Mouse (Mus musculus): ENCODE results near the gene Ltn1. TPM values are rescaled to one million over a fixed set of nuclear protein-coding genes. Genes with fewer than 3 reads are reported as not detected.

Ltn1 gene
- total RNA-seq, 2 experiments from 2014 or later = 27.3 to 28.4 TPM

- DNase-seq (ENCODE audit: low spot score) = peak; percentile 49
Measured at GRCm38 (mm10) chr16:87393813-87394548, 38.4 kb downstream of the Ltn1 start.

- DNase-seq (ENCODE audit: low spot score) = no peak
Measured at GRCm38 (mm10) chr16:87387444-87387977, 44.9 kb downstream of the Ltn1 start.

- DNase-seq (ENCODE audit: low spot score) = no peak
Measured at GRCm38 (mm10) chr16:87384366-87384765, 48.0 kb downstream of the Ltn1 start.

- no peak for DNase-seq (ENCODE audit: low spot score)
Measured at GRCm38 (mm10) chr16:87382996-87383395, 49.4 kb downstream of the Ltn1 start.

- DNase-seq (ENCODE audit: low spot score) = no peak
Measured at GRCm38 (mm10) chr16:87366445-87366844, 66.0 kb downstream of the Ltn1 start.

GRCm38 (mm10) chr16:87366035-87366434 is 66.4 kb downstream of the Ltn1 start:
- DNase-seq (ENCODE audit: low spot score) = no peak

GRCm38 (mm10) chr16:87364231-87364630 is 68.2 kb downstream of the Ltn1 start:
- DNase-seq (ENCODE audit: low spot score) = no peak

- no peak for DNase-seq (ENCODE audit: low spot score)
Measured at GRCm38 (mm10) chr16:87360096-87360495, 72.3 kb downstream of the Ltn1 start.

GRCm38 (mm10) chr16:87354748-87355147 is 77.7 kb downstream of the Ltn1 start:
- no peak for DNase-seq (ENCODE audit: low spot score)

- peak; percentile 93 for DNase-seq (ENCODE audit: low spot score)
Measured at GRCm38 (mm10) chr16:87354075-87354583, 78.3 kb downstream of the Ltn1 start, which contains the start of gene N6amt1. Gene N6amt1 (plus strand): TSS chr16:87354185.

- DNase-seq (ENCODE audit: low spot score) = no peak
Measured at GRCm38 (mm10) chr16:87353605-87354004, 78.8 kb downstream of the Ltn1 start.

GRCm38 (mm10) chr16:87351386-87352105 is 80.9 kb downstream of the Ltn1 start:
- no peak for DNase-seq (ENCODE audit: low spot score)

GRCm38 (mm10) chr16:87348133-87348532 is 84.3 kb downstream of the Ltn1 start:
- DNase-seq (ENCODE audit: low spot score) = no peak

GRCm38 (mm10) chr16:87341043-87341572 is 91.3 kb downstream of the Ltn1 start:
- no peak for DNase-seq (ENCODE audit: low spot score)

GRCm38 (mm10) chr16:87334756-87335155 is 97.7 kb downstream of the Ltn1 start:
- DNase-seq (ENCODE audit: low spot score) = no peak

- DNase-seq (ENCODE audit: low spot score) = peak; percentile 30
Measured at GRCm38 (mm10) chr16:87329986-87330385, 102.4 kb downstream of the Ltn1 start.

Other genes starting within 250 kb of the Ltn1 start
- 10 to 100 TPM in 1 of 2 experiments, 1 to 10 TPM in 1; 8.0 to 10.1 TPM for gene N6amt1, start 78.4 kb downstream of the Ltn1 start, total RNA-seq (2021)
- 1 to 10 TPM; 2.4 to 3.1 TPM for gene Rwdd2b, start 8.0 kb upstream of the Ltn1 start, total RNA-seq (2021)
- 10 to 100 TPM; 50.1 to 54.6 TPM for gene Usp16, start 22.1 kb upstream of the Ltn1 start, total RNA-seq (2021)
- gene Cct8, start 63.3 kb upstream of the Ltn1 start, total RNA-seq (2021) = 100 to 1,000 TPM in 1 of 2 experiments, 10 to 100 TPM in 1; 98.3 to 113 TPM
- 10 to 100 TPM in 1 of 2 experiments, 1 to 10 TPM in 1; 8.2 to 11.4 TPM for gene Map3k7cl, start 120.7 kb upstream of the Ltn1 start, total RNA-seq (2021)

All from gastrocnemius, adult 18-20 months (tissue).